16 mouse cellular contexts compared by ENCODE assay signal in genomic region chr11:58046438-58046837, GRCm38 (mm10). TPM values are rescaled to one million over a fixed set of nuclear protein-coding genes. Genes with fewer than 3 reads are reported as not detected.
A peak's percentile ranks its signal among the peaks of the same experiment; 100 is the strongest.
DNase-seq lines count a peak whose midpoint lies in the region; TF ChIP-seq lines count a peak whose summit lies in the region.
"Had no signal": no experiment of that assay in that cellular context is flagged by ENCODE, and none has a peak within 500 bp of the region (broad histone marks: within the 10 kb centered on the region; RNA-seq: fewer than 3 reads in every experiment).

No protein-coding gene starts in this region.

- H3K27me3 ChIP-seq in E14TG2a.4 (ENCODE audit: insufficient read depth, low read length), result no peaks in the 10 kb centered on the region
- H3K27me3 ChIP-seq: embryonic facial prominence, embryonic 12.5 days had no signal

- peaks cover 5% of the 10 kb centered on the region; the same call in 1 of the 2 replicates for H3K4me1 ChIP-seq in lung, adult 2 months (ENCODE audit: control insufficient read depth, insufficient read depth, low read length)
- H3K4me1 ChIP-seq in E14TG2a.4 (replicated peaks; ENCODE audit: low read depth, low read length), result peaks cover 91% of the 10 kb centered on the region
- H3K4me1 ChIP-seq: embryonic facial prominence, embryonic 12.5 days had no signal

- H3K9me3 ChIP-seq in E14TG2a.4 (ENCODE audit: low read length), result no peaks in the 10 kb centered on the region
- H3K9me3 ChIP-seq: embryonic facial prominence, embryonic 12.5 days had no signal

- peaks cover 99% of the 10 kb centered on the region for H3K36me3 ChIP-seq in E14TG2a.4 (ENCODE audit: insufficient read depth, low read length)

- 80% methylated on average over 4 of the region's 4 CpGs for WGBS in lung, adult 2 months

- no peak for TF ChIP-seq POLR2A in lung, adult 2 months (IDR thresholded peaks at IDR 0.05; ENCODE audit: borderline replicate concordance, extremely low read depth, low read depth, low read length)

- no peak for TF ChIP-seq CTCF in lung, adult 2 months (IDR thresholded peaks at IDR 0.05; ENCODE audit: insufficient read depth, low read length)
- peak; percentile 12; the same call in 1 of the 2 replicates for TF ChIP-seq CTCF in E14TG2a.4 (conservative IDR thresholded peaks at IDR 0.05; ENCODE audit: low read length)

- peak; percentile 21 for DNase-seq in heart, postnatal 4 days
- DNase-seq in heart, adult 11 months, result no peak
- DNase-seq in lung, postnatal 14 days, result peak; percentile 29
- DNase-seq in lung, adult 2 months, result no peak
- DNase-seq in naive thymus-derived CD4-positive, alpha-beta T cell, adult 2 months (ENCODE audit: low read depth), result peak; percentile 46
- no peak for DNase-seq in adrenal gland, postnatal 25 days
- DNase-seq: adrenal gland, adult 2 months; gastrocnemius, postnatal 14 days; kidney, postnatal 4 days had no signal

- no peak overlapping the region for H3K4me3 ChIP-seq in lung, adult 2 months (replicated peaks; ENCODE audit: extremely low read depth, low read depth, low read length)
- no peak overlapping the region for H3K4me3 ChIP-seq in E14TG2a.4 (replicated peaks; ENCODE audit: low read length)
- H3K4me3 ChIP-seq: embryonic facial prominence, embryonic 12.5 days had no signal

RNA-seq across cellular contexts. Expression of gene Larp1, which starts 37.6 kb away (rescaled TPM):
- total RNA-seq in heart, postnatal 4 days (2021), result 10 to 100 TPM; 69.6 to 69.9 TPM
- 26.9 and 34.6 TPM in 2 replicates for polyA plus RNA-seq in lung, adult 2 months (2012; rRNA removed)
- total RNA-seq in adrenal gland, postnatal 25 days (2021), result 103 and 106 TPM in 2 replicates

RNA-seq across cellular contexts. Expression of gene Gm12248, which starts 46.5 kb away (rescaled TPM):
- not detected for total RNA-seq in heart, postnatal 4 days (2021)
- 0.42 and 1.6 TPM in 2 replicates for polyA plus RNA-seq in lung, adult 2 months (2012; rRNA removed)
- 1.0 and 1.7 TPM in 2 replicates for total RNA-seq in adrenal gland, postnatal 25 days (2021)
- total RNA-seq: gastrocnemius, postnatal 14 days; liver, adult 2 months; megakaryocyte-erythroid progenitor cell, adult 5-6 weeks had no signal
- polyA plus RNA-seq: embryonic facial prominence, embryonic 12.5 days; forebrain, embryonic 11.5 days; heart, embryonic 14.5 days; neural tube, embryonic 11.5 days had no signal

RNA-seq across cellular contexts. Expression of gene Cnot8, which starts 57.5 kb away (rescaled TPM):
- 10 to 100 TPM; 41.8 to 43.0 TPM for total RNA-seq in heart, postnatal 4 days (2021)
- 41.5 and 64.0 TPM in 2 replicates for polyA plus RNA-seq in lung, adult 2 months (2012; rRNA removed)
- 54.1 and 65.5 TPM in 2 replicates for total RNA-seq in adrenal gland, postnatal 25 days (2021)

Comparison
In these comparisons a context has a peak if more than half of its experiments do, and no peak if none do; other contexts are left out.
1. DNase-seq: peak in heart, postnatal 4 days (single experiment), lung, postnatal 14 days (single experiment) and naive thymus-derived CD4-positive, alpha-beta T cell, adult 2 months (single experiment); none in heart, adult 11 months (single experiment), lung, adult 2 months (single experiment) and adrenal gland, postnatal 25 days (single experiment).